ENCODE assay signal across 8 mouse cellular contexts in the genomic region with DNA sequence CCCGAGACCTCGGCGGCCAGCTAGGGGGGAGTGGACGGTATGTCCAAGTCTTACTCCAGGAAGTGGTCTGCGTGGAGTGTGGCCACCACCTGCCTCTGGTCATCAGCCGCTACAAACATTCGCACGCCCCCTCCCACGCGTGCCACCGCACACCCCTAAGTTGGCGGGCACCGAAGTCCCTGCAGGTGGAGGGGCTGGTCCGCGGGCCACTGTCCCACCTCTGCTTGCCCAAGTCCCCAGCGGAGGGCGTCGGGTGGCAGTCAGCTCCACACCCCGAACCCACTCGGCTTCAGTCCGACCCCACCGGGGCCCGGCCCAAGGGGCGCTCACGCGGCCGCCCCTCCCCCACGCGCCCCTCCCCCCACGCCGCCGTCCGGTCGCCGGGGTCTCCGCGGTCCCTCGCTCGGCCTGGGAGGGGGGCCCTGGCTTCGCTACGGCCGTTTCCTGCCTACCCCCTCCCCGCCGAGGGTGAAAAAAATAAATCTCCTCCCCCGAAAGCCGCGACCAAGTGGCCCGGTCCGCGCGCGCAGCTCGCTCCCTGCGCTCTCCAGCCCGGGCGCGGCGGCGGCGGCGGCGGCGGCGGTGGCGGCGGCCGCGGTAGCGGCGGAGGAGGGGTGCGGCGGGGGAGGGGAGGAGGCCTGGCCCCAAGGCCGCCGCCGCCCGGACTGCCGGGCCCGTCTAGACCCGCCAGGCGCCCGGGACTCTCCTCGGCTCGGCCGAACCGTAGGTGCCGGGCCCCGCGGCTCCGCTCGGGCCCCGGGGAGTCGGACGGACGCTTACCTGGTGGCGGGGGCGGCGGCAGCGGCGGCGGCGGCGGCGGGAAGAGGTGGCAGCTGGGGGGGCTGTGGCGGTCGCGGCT. TPM values are rescaled to one million over a fixed set of nuclear protein-coding genes. Genes with fewer than 3 reads are reported as not detected.
DNase-seq lines count a peak whose midpoint lies in the region; ATAC-seq and TF ChIP-seq lines count a peak whose summit lies in the region.

No protein-coding gene starts in this region.

- no peaks in the 10 kb centered on the region for H3K36me3 ChIP-seq in megakaryocyte, embryonic 14.5 days (replicated peaks; ENCODE audit: low read length)
- H3K36me3 ChIP-seq in forebrain, embryonic 15.5 days = peaks cover 3% of the 10 kb centered on the region; the same call in 1 of the 2 replicates
- no peaks in the 10 kb centered on the region for H3K36me3 ChIP-seq in hindbrain, embryonic 16.5 days (ENCODE audit: control insufficient read depth, insufficient read depth, low read length)
- H3K36me3 ChIP-seq in liver, embryonic 12.5 days = no peaks in the 10 kb centered on the region
- H3K36me3 ChIP-seq in neural tube, embryonic 11.5 days (ENCODE audit: control insufficient read depth, insufficient read depth, low read length) = no peaks in the 10 kb centered on the region; the same call in 1 of the 2 replicates

- TF ChIP-seq CTCF in brain, embryonic 14.5 days (IDR thresholded peaks at IDR 0.05; ENCODE audit: borderline replicate concordance, extremely low read depth, insufficient read depth, insufficient read length) = no peak

- DNase-seq in brain, embryonic 14.5 days (ENCODE audit: low read depth) = peak; percentile 53
- peak; percentile 70 for DNase-seq in neural tube, embryonic 11.5 days (ENCODE audit: low spot score)
- DNase-seq in urinary bladder, postnatal 14 days (ENCODE audit: low spot score) = peak; percentile 32

- TF ChIP-seq POLR2A in brain, embryonic 14.5 days (IDR thresholded peaks at IDR 0.05; ENCODE audit: borderline replicate concordance, extremely low read depth, insufficient read depth, insufficient read length, poor library complexity, severe bottlenecking) = 0 out of 2 replicates have a peak, but pooled peaks have one; percentile 33

- H3K27me3 ChIP-seq in megakaryocyte, embryonic 14.5 days (replicated peaks) = peaks cover 85% of the 10 kb centered on the region
- H3K27me3 ChIP-seq in forebrain, embryonic 15.5 days = no peaks in the 10 kb centered on the region
- no peaks in the 10 kb centered on the region for H3K27me3 ChIP-seq in hindbrain, embryonic 16.5 days (replicated peaks; ENCODE audit: control insufficient read depth, insufficient read depth, low read length)
- peaks cover 70% of the 10 kb centered on the region for H3K27me3 ChIP-seq in liver, embryonic 12.5 days (replicated peaks)
- no peaks in the 10 kb centered on the region for H3K27me3 ChIP-seq in neural tube, embryonic 11.5 days (ENCODE audit: control insufficient read depth, insufficient read depth, low read length)

- peak overlapping the region; percentile 95 for H3K4me2 ChIP-seq in forebrain, embryonic 15.5 days (replicated peaks)
- H3K4me2 ChIP-seq in hindbrain, embryonic 16.5 days (ENCODE audit: low read length) = peak overlapping the region; percentile 91
- peak overlapping the region; percentile 98 for H3K4me2 ChIP-seq in liver, embryonic 12.5 days
- peak overlapping the region; percentile 84 for H3K4me2 ChIP-seq in neural tube, embryonic 11.5 days (ENCODE audit: low read depth)

- peak overlapping the region; percentile 93 for H3K4me3 ChIP-seq in megakaryocyte, embryonic 14.5 days (replicated peaks)
- peak overlapping the region; percentile 94 for H3K4me3 ChIP-seq in forebrain, embryonic 15.5 days
- H3K4me3 ChIP-seq in hindbrain, embryonic 16.5 days (ENCODE audit: low read length) = peak overlapping the region; percentile 91
- H3K4me3 ChIP-seq in liver, embryonic 12.5 days = peak overlapping the region; percentile 77
- peak overlapping the region; percentile 96 for H3K4me3 ChIP-seq in neural tube, embryonic 11.5 days (ENCODE audit: low read depth, low read length)

- peaks cover 64% of the 10 kb centered on the region for H3K4me1 ChIP-seq in megakaryocyte, embryonic 14.5 days
- peaks cover 69% of the 10 kb centered on the region for H3K4me1 ChIP-seq in forebrain, embryonic 15.5 days
- H3K4me1 ChIP-seq in hindbrain, embryonic 16.5 days (ENCODE audit: control insufficient read depth, insufficient read depth, low read depth, low read length) = peaks cover 50% of the 10 kb centered on the region
- H3K4me1 ChIP-seq in liver, embryonic 12.5 days = peaks cover 92% of the 10 kb centered on the region
- peaks cover 50% of the 10 kb centered on the region for H3K4me1 ChIP-seq in neural tube, embryonic 11.5 days (ENCODE audit: control insufficient read depth, insufficient read depth, low read length)

- peak overlapping the region; percentile 100 for H3K9ac ChIP-seq in forebrain, embryonic 15.5 days (replicated peaks)
- H3K9ac ChIP-seq in hindbrain, embryonic 16.5 days (ENCODE audit: low read depth, low read length) = peak overlapping the region; percentile 100
- peak overlapping the region; percentile 88 for H3K9ac ChIP-seq in liver, embryonic 12.5 days
- H3K9ac ChIP-seq in neural tube, embryonic 11.5 days (ENCODE audit: low read length) = peak overlapping the region; percentile 99

- H3K27ac ChIP-seq in forebrain, embryonic 15.5 days (replicated peaks) = peak overlapping the region; percentile 100
- peak overlapping the region; percentile 100 for H3K27ac ChIP-seq in hindbrain, embryonic 16.5 days (ENCODE audit: low read depth, low read length)
- peak overlapping the region; percentile 84 for H3K27ac ChIP-seq in liver, embryonic 12.5 days
- peak overlapping the region; percentile 100 for H3K27ac ChIP-seq in neural tube, embryonic 11.5 days (ENCODE audit: low read depth, low read length)

- H3K9me3 ChIP-seq in megakaryocyte, embryonic 14.5 days = no peaks in the 10 kb centered on the region
- no peaks in the 10 kb centered on the region for H3K9me3 ChIP-seq in forebrain, embryonic 15.5 days
- no peaks in the 10 kb centered on the region for H3K9me3 ChIP-seq in hindbrain, embryonic 16.5 days (ENCODE audit: control insufficient read depth, low read length)
- no peaks in the 10 kb centered on the region for H3K9me3 ChIP-seq in liver, embryonic 12.5 days (replicated peaks)
- no peaks in the 10 kb centered on the region for H3K9me3 ChIP-seq in neural tube, embryonic 11.5 days (ENCODE audit: control insufficient read depth, low read length)

- ATAC-seq in megakaryocyte, adult 5-6 weeks (ENCODE audit: poor library complexity, severe bottlenecking) = no peak
- no peak for ATAC-seq in forebrain, embryonic 15.5 days (replicated peaks)
- ATAC-seq in hindbrain, embryonic 16.5 days = no peak
- no peak for ATAC-seq in liver, embryonic 12.5 days
- ATAC-seq in neural tube, embryonic 11.5 days (ENCODE audit: insufficient read depth, low FRiP score, low TSS enrichment) = peak; percentile 39; the same call in 1 of the 2 replicates

- WGBS in forebrain, embryonic 15.5 days = under 1% methylated on average over 83 of the region's 106 CpGs
- under 1% methylated on average over 64 of the region's 106 CpGs for WGBS in hindbrain, embryonic 16.5 days
- WGBS in liver, embryonic 12.5 days (ENCODE audit: insufficient replicate concordance) = 2% methylated on average over 63 of the region's 106 CpGs
- under 1% methylated on average over 57 of the region's 106 CpGs for WGBS in neural tube, embryonic 11.5 days

RNA-seq across cellular contexts. Expression of a gene that starts 0.6 kb away (rescaled TPM):
- 14.5 and 29.7 TPM in 2 replicates for polyA plus RNA-seq in megakaryocyte, embryonic 14.5 days (2012; ENCODE audit: insufficient read depth, low replicate concordance)
- 13.6 and 13.9 TPM in 2 replicates for total RNA-seq in megakaryocyte, adult 5-6 weeks (2015)
- total RNA-seq in megakaryocyte, adult 5-6 weeks (2017) = 17.1 and 19.8 TPM in 2 replicates
- 321 and 358 TPM in 2 replicates for polyA plus RNA-seq in brain, embryonic 14.5 days (2012; rRNA removed)
- 127 and 138 TPM in 2 replicates for polyA plus RNA-seq in forebrain, embryonic 15.5 days (2015; fragmentation: Nextera tagmentation; extraction: Ambion mirVana)
- polyA plus RNA-seq in hindbrain, embryonic 16.5 days (2015; fragmentation: Nextera tagmentation; extraction: Ambion mirVana) = 68.0 and 73.2 TPM in 2 replicates
- 4.7 and 6.4 TPM in 2 replicates for polyA plus RNA-seq in liver, embryonic 12.5 days (2016; fragmentation: Nextera tagmentation; extraction: Ambion mirVana)
- polyA plus RNA-seq in neural tube, embryonic 11.5 days (2014; fragmentation: Nextera tagmentation; extraction: Ambion mirVana) = 57.3 and 60.1 TPM in 2 replicates

RNA-seq across cellular contexts. Expression of a gene that starts 26.7 kb away (rescaled TPM):
- 33.8 and 159 TPM in 2 replicates for polyA plus RNA-seq in megakaryocyte, embryonic 14.5 days (2012; ENCODE audit: insufficient read depth, low replicate concordance)
- 90.6 and 105 TPM in 2 replicates for total RNA-seq in megakaryocyte, adult 5-6 weeks (2015)
- total RNA-seq in megakaryocyte, adult 5-6 weeks (2017) = 147 and 161 TPM in 2 replicates
- polyA plus RNA-seq in brain, embryonic 14.5 days (2012; rRNA removed) = 84.1 and 111 TPM in 2 replicates
- 89.4 and 91.9 TPM in 2 replicates for polyA plus RNA-seq in forebrain, embryonic 15.5 days (2015; fragmentation: Nextera tagmentation; extraction: Ambion mirVana)
- polyA plus RNA-seq in hindbrain, embryonic 16.5 days (2015; fragmentation: Nextera tagmentation; extraction: Ambion mirVana) = 102 and 130 TPM in 2 replicates
- 111 and 119 TPM in 2 replicates for polyA plus RNA-seq in liver, embryonic 12.5 days (2016; fragmentation: Nextera tagmentation; extraction: Ambion mirVana)
- polyA plus RNA-seq in neural tube, embryonic 11.5 days (2014; fragmentation: Nextera tagmentation; extraction: Ambion mirVana) = 125 and 129 TPM in 2 replicates

RNA-seq across cellular contexts. Expression of a gene that starts 26.8 kb away (rescaled TPM):
- polyA plus RNA-seq in megakaryocyte, embryonic 14.5 days (2012; ENCODE audit: insufficient read depth, low replicate concordance) = 0.25 and 2.4 TPM in 2 replicates
- 11.6 and 15.3 TPM in 2 replicates for total RNA-seq in megakaryocyte, adult 5-6 weeks (2015)
- 24.0 and 28.1 TPM in 2 replicates for total RNA-seq in megakaryocyte, adult 5-6 weeks (2017)
- 26.7 and 28.7 TPM in 2 replicates for polyA plus RNA-seq in brain, embryonic 14.5 days (2012; rRNA removed)
- polyA plus RNA-seq in forebrain, embryonic 15.5 days (2015; fragmentation: Nextera tagmentation; extraction: Ambion mirVana) = 44.3 and 45.9 TPM in 2 replicates
- 28.7 and 33.0 TPM in 2 replicates for polyA plus RNA-seq in hindbrain, embryonic 16.5 days (2015; fragmentation: Nextera tagmentation; extraction: Ambion mirVana)
- polyA plus RNA-seq in liver, embryonic 12.5 days (2016; fragmentation: Nextera tagmentation; extraction: Ambion mirVana) = 15.1 and 15.7 TPM in 2 replicates
- 44.7 and 48.4 TPM in 2 replicates for polyA plus RNA-seq in neural tube, embryonic 11.5 days (2014; fragmentation: Nextera tagmentation; extraction: Ambion mirVana)

RNA-seq across cellular contexts. Expression of a gene that starts 28.3 kb away (rescaled TPM):
- not detected in 2 replicates for polyA plus RNA-seq in megakaryocyte, embryonic 14.5 days (2012; ENCODE audit: insufficient read depth, low replicate concordance)
- total RNA-seq in megakaryocyte, adult 5-6 weeks (2015) = 3.7 and 8.1 TPM in 2 replicates
- 7.2 and 8.7 TPM in 2 replicates for total RNA-seq in megakaryocyte, adult 5-6 weeks (2017)
- 82.8 and 115 TPM in 2 replicates for polyA plus RNA-seq in brain, embryonic 14.5 days (2012; rRNA removed)
- 115 and 127 TPM in 2 replicates for polyA plus RNA-seq in forebrain, embryonic 15.5 days (2015; fragmentation: Nextera tagmentation; extraction: Ambion mirVana)
- 239 and 257 TPM in 2 replicates for polyA plus RNA-seq in hindbrain, embryonic 16.5 days (2015; fragmentation: Nextera tagmentation; extraction: Ambion mirVana)
- 1.5 and 1.7 TPM in 2 replicates for polyA plus RNA-seq in liver, embryonic 12.5 days (2016; fragmentation: Nextera tagmentation; extraction: Ambion mirVana)
- 27.8 and 28.8 TPM in 2 replicates for polyA plus RNA-seq in neural tube, embryonic 11.5 days (2014; fragmentation: Nextera tagmentation; extraction: Ambion mirVana)

RNA-seq across cellular contexts. Expression of a gene that starts 29.4 kb away (rescaled TPM):
- polyA plus RNA-seq in megakaryocyte, embryonic 14.5 days (2012; ENCODE audit: insufficient read depth, low replicate concordance) = 0.35 TPM in 1 of 2 replicates, not detected in the other
- 0.14 TPM in 1 of 2 replicates, not detected in the other for total RNA-seq in megakaryocyte, adult 5-6 weeks (2015)
- total RNA-seq in megakaryocyte, adult 5-6 weeks (2017) = 0.18 TPM in 1 of 2 replicates, not detected in the other
- 5.7 TPM in 2 replicates for polyA plus RNA-seq in brain, embryonic 14.5 days (2012; rRNA removed)
- 5.9 and 6.7 TPM in 2 replicates for polyA plus RNA-seq in forebrain, embryonic 15.5 days (2015; fragmentation: Nextera tagmentation; extraction: Ambion mirVana)
- 8.9 and 9.2 TPM in 2 replicates for polyA plus RNA-seq in hindbrain, embryonic 16.5 days (2015; fragmentation: Nextera tagmentation; extraction: Ambion mirVana)
- 14.4 and 15.4 TPM in 2 replicates for polyA plus RNA-seq in liver, embryonic 12.5 days (2016; fragmentation: Nextera tagmentation; extraction: Ambion mirVana)
- polyA plus RNA-seq in neural tube, embryonic 11.5 days (2014; fragmentation: Nextera tagmentation; extraction: Ambion mirVana) = 13.1 and 17.2 TPM in 2 replicates
